Mouse (Mus musculus) lung, embryonic 16.5 days (tissue): ENCODE data around the gene Secisbp2. TPM values are rescaled to one million over a fixed set of nuclear protein-coding genes. Genes with fewer than 3 reads are reported as not detected.
A peak's percentile ranks its signal among the peaks of the same experiment; 100 is the strongest.

Experiments used
- ATAC-seq: fragments of 200-750 bp; cut with Nextera tagmentation; 2 replicates; pipeline ENCODE4 v1.8.0; 2017; ENCODE audit warnings: low read depth, mild to moderate bottlenecking, moderate library complexity
- H3K27ac ChIP-seq: fragments of 300-500 bp; sonication (generic); 2 replicates; pipeline ENCODE4 v1.5.1; 2014; ENCODE audit warnings: mild to moderate bottlenecking, control low read depth, low read length
- H3K27me3 ChIP-seq: fragments of 300-500 bp; sonication (generic); 2 replicates; pipeline ENCODE4 v1.6.1; 2014; ENCODE audit warnings: low read depth, low read length, mixed read lengths; ENCODE audit not compliant: control insufficient read depth, insufficient read depth
- H3K36me3 ChIP-seq: fragments of 300-500 bp; sonication (generic); 2 replicates; pipeline ENCODE4 v1.6.1; 2014; ENCODE audit warnings: low read length; ENCODE audit not compliant: control insufficient read depth, insufficient read depth
- H3K4me1 ChIP-seq: fragments of 300-500 bp; sonication (generic); replicated peaks from 2 replicates; pipeline ENCODE4 v1.6.1; 2014; ENCODE audit warnings: low read length, mixed read lengths; ENCODE audit not compliant: control insufficient read depth, insufficient read depth
- H3K4me2 ChIP-seq: fragments of 300-500 bp; sonication (generic); 2 replicates; pipeline ENCODE4 v1.6.1; 2014; ENCODE audit warnings: low read depth, low read length, control low read depth
- H3K4me3 ChIP-seq: fragments of 300-500 bp; sonication (generic); 2 replicates; pipeline ENCODE4 v1.5.1; 2014; ENCODE audit warnings: mild to moderate bottlenecking, low read length, control low read depth
- H3K9ac ChIP-seq: fragments of 300-500 bp; sonication (generic); 2 replicates; pipeline ENCODE4 v1.6.1; 2014; ENCODE audit warnings: low read length, control low read depth
- H3K9me3 ChIP-seq: fragments of 300-500 bp; sonication (generic); 2 replicates; pipeline ENCODE4 v1.6.1; 2016; ENCODE audit warnings: low read length; ENCODE audit not compliant: control insufficient read depth
- WGBS: fragments of 180-500 bp; shearing (Covaris S2); extraction: QIAGEN DNeasy Blood & Tissue Kit; methylation state at CpG from one replicate; pipeline ENCODE4 v1.1.7; 2014; 5-methylcytosine and 5-hydroxymethylcytosine counted together
- polyA plus RNA-seq: library from polyadenylated mRNA; unstranded; fragments of >200 nt; fragmentation: Nextera tagmentation; extraction: Ambion mirVana; gene quantifications from 2 replicates; pipeline ENCODE4 v1.2.1, GENCODE M21; 2015

The Secisbp2 gene
- polyA plus RNA-seq, 1 experiment from 2014 or later, result 28.3 TPM

DNA sequence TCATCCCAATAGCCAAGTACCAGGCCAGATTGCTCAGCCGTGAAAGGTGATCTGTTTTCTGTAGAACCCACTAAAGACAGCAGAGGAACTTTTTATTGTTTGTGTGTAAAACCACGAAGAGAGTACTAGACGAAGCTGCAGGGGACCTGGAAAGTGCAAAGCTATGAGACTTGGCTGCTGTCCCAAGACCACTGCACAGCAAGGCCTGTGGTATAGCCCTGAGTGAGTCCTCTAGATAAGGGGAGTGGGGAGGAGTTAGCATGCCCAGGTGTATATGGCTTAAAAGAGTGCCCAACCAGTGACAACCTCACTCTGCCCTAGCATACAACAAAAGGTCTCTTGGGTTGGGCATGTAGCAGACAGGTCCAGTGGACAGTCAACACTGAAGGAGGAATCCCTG is 37.2 kb downstream of the Secisbp2 start:
- H3K4me2 ChIP-seq, result no peak overlapping the region
- H3K4me3 ChIP-seq, result no peak overlapping the region
- H3K36me3 ChIP-seq, result peaks cover 12% of the 10 kb centered on the region
- peak; percentile 63; the same call in 1 of the 2 replicates for ATAC-seq
- no peaks in the 10 kb centered on the region for H3K27me3 ChIP-seq
- WGBS, result 45% methylated on average over 3 of the region's 3 CpGs
- no peaks in the 10 kb centered on the region for H3K4me1 ChIP-seq
- H3K27ac ChIP-seq, result no peak overlapping the region
- no peaks in the 10 kb centered on the region for H3K9me3 ChIP-seq
- H3K9ac ChIP-seq, result no peak overlapping the region

DNA sequence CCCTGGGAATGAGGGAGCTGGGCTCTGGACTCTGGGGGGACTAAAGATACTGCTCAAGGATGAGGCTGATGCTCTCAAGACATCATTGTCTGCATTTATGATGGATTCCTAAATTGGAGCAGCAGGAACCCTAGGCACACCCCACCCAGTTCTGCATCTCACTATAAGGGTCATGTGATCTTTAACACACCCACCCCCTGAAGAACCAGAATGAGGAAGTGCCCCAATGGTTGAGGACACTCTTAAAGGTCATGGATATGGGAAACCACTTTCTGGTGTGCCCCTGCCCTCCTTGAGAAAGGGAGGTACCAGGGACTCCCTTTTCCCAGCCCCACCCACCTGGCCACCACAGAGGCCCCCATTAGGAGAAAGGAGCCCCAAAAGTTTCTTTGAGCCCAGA is 45.0 kb downstream of the Secisbp2 start:
- no peaks in the 10 kb centered on the region for H3K27me3 ChIP-seq
- no peak overlapping the region for H3K4me3 ChIP-seq
- H3K9ac ChIP-seq, result no peak overlapping the region
- no peaks in the 10 kb centered on the region for H3K9me3 ChIP-seq
- no peak overlapping the region for H3K27ac ChIP-seq
- ATAC-seq, result no peak
- no peaks in the 10 kb centered on the region for H3K4me1 ChIP-seq
- no peaks in the 10 kb centered on the region for H3K36me3 ChIP-seq
- H3K4me2 ChIP-seq, result no peak overlapping the region

DNA sequence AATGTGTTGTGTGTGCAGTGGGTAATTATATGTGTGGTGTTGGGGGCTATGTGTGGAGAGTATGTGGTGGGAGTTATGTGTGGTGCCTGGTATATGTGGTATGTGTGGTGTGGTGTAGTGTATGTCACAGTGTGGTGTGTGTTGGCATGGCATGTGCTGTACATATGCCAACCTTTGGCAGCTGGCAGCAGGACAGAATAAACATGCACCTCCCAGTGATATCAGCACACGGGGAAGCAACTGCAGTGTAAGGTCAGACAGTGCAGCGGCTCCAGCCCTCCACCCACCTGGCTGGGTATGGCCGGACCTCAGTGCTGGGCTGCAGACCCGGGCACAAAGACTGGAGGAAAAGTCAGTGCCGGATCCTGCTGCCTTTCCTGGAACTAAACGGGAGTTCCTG is 46.0 kb downstream of the Secisbp2 start:
- Histone ChIP-seq H3K4me2 (no peak overlapping the region), H3K4me3 (no peak overlapping the region), H3K27ac (no peak overlapping the region), H3K9me3 (no peaks in the 10 kb centered on the region), H3K36me3 (no peaks in the 10 kb centered on the region), H3K27me3 (no peaks in the 10 kb centered on the region), H3K9ac (no peak overlapping the region), H3K4me1 (no peaks in the 10 kb centered on the region)
- no peak for ATAC-seq
- 67% methylated on average over 6 of the region's 6 CpGs for WGBS

DNA sequence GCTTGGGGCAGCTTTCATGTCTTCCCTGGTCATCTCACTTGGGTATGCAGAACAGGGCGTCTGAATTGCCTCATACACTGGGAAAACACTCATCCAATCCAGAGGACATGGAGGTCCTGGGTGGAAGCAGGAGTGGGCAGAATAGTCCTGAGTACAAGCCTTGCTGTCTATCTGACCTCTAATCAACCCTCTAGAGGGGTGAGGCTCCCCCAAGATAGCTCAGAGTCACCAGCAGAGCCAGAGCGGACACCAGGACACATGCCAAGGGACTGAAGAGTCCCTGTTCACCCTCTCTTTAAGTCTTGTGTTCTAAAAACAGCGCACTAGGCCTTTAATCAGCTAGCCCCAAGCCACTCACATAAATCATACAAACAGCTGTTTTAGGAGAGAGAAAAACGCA is 46.4 kb downstream of the Secisbp2 start:
- H3K4me2 ChIP-seq, result no peak overlapping the region
- H3K9ac ChIP-seq, result no peak overlapping the region
- no peaks in the 10 kb centered on the region for H3K9me3 ChIP-seq
- H3K27me3 ChIP-seq, result no peaks in the 10 kb centered on the region
- H3K27ac ChIP-seq, result no peak overlapping the region
- H3K36me3 ChIP-seq, result no peaks in the 10 kb centered on the region
- H3K4me3 ChIP-seq, result no peak overlapping the region
- WGBS, result 61% methylated on average over 4 of the region's 4 CpGs
- H3K4me1 ChIP-seq, result no peaks in the 10 kb centered on the region
- ATAC-seq, result no peak

DNA sequence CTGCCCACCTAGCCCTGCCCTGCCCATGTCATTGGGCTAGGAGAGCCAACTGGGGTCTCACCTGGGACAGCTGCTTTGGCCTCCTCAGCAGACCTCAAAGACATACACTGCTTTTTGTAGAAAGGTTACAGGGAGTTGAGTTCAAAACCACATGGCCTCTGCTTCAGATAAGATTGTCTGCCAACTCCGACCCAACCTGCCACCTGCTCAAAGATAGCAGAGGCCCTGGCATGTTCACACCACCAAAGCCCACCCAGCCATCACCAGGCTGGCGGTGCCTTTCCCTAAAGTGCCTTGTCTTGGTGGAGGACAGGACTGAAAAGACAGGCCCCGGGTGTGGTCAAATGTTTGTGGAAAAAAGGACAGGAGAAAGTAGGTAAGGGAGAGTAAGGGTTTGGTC is 46.8 kb downstream of the Secisbp2 start:
- Histone ChIP-seq H3K27ac (no peak overlapping the region), H3K4me1 (no peaks in the 10 kb centered on the region), H3K4me3 (no peak overlapping the region), H3K27me3 (no peaks in the 10 kb centered on the region), H3K36me3 (no peaks in the 10 kb centered on the region), H3K9ac (no peak overlapping the region), H3K9me3 (no peaks in the 10 kb centered on the region), H3K4me2 (no peak overlapping the region)
- WGBS, result 72% methylated on average over 3 of the region's 3 CpGs
- ATAC-seq, result no peak

DNA sequence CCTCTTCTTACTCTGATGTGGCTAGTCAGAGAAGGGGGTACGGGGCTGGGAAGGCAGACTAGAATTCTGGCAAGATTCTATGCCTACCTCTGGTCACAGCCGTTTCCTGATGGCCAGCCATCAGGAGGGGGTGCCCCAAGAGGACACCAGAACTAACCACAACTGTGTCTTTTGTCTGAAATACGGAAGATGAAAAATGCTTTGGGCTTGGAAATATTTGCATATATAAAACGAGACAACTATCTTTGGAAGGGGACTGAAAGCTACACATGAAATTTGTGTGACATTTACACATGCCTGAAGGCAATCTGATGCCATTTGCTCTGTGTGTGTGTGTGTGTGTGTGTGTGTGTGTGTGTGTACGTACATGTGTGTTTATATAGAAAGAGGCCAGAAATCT is 52.4 kb downstream of the Secisbp2 start:
- Histone ChIP-seq H3K36me3 (no peaks in the 10 kb centered on the region), H3K9me3 (no peaks in the 10 kb centered on the region), H3K4me2 (no peak overlapping the region), H3K27ac (no peak overlapping the region), H3K4me1 (no peaks in the 10 kb centered on the region), H3K4me3 (no peak overlapping the region), H3K27me3 (no peaks in the 10 kb centered on the region), H3K9ac (no peak overlapping the region)
- ATAC-seq, result no peak
- 75% methylated on average over 5 of the region's 5 CpGs for WGBS

DNA sequence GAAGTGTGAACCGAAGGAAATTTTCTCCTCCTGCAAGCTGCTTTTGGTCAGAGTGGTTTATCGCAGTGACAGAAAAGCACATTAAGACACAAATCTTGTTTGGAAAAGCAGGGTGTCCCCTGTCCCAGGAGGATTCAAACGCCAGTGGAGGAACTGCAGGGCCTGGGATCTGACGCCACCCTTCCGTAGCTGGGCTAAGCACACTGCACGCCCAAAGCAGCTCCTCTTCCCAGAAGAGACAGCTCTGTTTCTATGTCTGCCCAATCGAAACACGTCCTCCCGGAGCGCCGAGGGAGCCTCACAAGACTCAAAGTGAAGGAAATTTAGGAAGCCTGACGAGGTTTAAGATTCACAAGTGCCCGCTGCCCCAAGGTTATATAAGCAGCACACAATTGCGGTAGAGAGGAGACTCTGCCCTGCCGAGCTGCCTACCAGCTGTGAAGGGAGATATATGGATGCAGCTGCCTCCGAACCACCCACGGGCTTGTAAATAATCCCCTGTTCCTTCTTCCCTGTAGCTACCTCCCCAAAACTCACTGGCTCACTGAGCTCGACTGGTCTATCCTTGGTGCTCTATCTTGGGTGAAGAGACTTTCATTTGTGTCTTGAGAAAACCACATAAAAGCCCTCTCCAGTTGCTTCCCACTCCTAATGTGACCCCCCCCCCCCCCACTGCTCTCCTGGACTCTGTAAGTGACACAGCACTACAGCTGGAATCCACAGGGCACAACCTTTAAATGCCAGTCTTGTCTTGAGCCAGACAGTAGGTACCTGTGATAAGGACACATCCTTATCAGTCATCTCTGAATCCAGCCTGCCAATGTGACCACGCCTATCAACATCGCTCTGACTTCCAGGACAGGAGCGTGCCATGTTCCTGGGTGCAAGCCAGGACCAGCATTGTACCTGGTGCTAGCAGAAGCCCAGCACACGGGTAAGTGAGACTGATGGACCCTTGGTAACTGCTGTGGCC is 54.7 kb downstream of the Secisbp2 start:
- Histone ChIP-seq H3K27me3 (no peaks in the 10 kb centered on the region), H3K9ac (no peak overlapping the region), H3K4me1 (peaks cover 6% of the 10 kb centered on the region), H3K9me3 (no peaks in the 10 kb centered on the region), H3K4me2 (no peak overlapping the region), H3K4me3 (no peak overlapping the region), H3K27ac (no peak overlapping the region), H3K36me3 (no peaks in the 10 kb centered on the region)
- 63% methylated on average over 22 of the region's 22 CpGs for WGBS
- ATAC-seq, result no peak

DNA sequence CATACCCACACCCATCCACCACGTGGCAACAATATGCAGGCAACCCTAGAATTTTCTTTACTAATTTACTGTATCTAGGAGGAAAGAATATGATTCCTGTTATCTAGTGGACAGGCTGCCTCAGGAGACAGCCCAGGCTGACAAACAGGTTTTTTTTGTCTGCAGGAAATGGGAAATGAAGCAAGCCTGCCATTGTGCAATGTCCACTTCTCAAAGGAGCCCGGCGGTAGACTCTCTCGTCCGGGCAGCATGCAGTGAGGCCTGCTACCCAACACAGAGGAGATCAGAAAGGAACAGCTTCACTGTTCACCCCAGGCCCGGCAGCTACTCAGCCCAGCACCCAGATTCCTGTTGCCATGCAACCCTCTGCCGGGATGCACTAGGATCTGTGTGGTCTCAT is 59.2 kb downstream of the Secisbp2 start:
- H3K4me1 ChIP-seq, result peaks cover 7% of the 10 kb centered on the region
- peak; percentile 80 for ATAC-seq
- no peaks in the 10 kb centered on the region for H3K9me3 ChIP-seq
- no peak overlapping the region for H3K9ac ChIP-seq
- 24% methylated on average over 7 of the region's 7 CpGs for WGBS
- no peaks in the 10 kb centered on the region for H3K36me3 ChIP-seq
- no peak overlapping the region for H3K4me2 ChIP-seq
- H3K27me3 ChIP-seq, result no peaks in the 10 kb centered on the region
- no peak overlapping the region for H3K4me3 ChIP-seq
- H3K27ac ChIP-seq, result peak overlapping the region; percentile 38; the same call in 1 of the 2 replicates

DNA sequence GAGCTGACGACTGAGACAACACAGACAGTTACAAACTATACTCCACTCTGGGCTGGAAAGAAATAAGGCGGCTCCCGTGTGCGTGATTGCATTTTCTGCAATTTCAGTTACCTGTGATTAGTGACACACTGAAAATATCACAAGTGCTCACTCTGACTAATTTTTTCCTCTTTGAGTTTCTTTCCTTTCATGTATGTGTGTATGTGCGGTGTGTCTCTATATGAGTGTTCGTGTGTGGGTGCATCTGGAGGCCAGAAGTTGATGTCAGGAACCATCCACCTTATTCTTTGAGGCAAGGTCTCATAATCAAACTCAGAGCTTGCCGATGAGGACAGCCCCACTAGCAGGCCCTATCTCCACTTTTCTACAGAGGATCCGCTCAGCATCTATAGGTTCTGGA is 60.5 kb downstream of the Secisbp2 start:
- H3K36me3 ChIP-seq, result no peaks in the 10 kb centered on the region
- no peak overlapping the region for H3K27ac ChIP-seq
- no peak for ATAC-seq
- H3K27me3 ChIP-seq, result no peaks in the 10 kb centered on the region
- H3K4me3 ChIP-seq, result no peak overlapping the region
- H3K4me2 ChIP-seq, result no peak overlapping the region
- H3K4me1 ChIP-seq, result peaks cover 9% of the 10 kb centered on the region
- 91% methylated on average over 8 of the region's 8 CpGs for WGBS
- no peak overlapping the region for H3K9ac ChIP-seq
- no peaks in the 10 kb centered on the region for H3K9me3 ChIP-seq
